Mouse (Mus musculus): Measurements from ENCODE around the gene Klf16.

Gene Klf16

DNA sequence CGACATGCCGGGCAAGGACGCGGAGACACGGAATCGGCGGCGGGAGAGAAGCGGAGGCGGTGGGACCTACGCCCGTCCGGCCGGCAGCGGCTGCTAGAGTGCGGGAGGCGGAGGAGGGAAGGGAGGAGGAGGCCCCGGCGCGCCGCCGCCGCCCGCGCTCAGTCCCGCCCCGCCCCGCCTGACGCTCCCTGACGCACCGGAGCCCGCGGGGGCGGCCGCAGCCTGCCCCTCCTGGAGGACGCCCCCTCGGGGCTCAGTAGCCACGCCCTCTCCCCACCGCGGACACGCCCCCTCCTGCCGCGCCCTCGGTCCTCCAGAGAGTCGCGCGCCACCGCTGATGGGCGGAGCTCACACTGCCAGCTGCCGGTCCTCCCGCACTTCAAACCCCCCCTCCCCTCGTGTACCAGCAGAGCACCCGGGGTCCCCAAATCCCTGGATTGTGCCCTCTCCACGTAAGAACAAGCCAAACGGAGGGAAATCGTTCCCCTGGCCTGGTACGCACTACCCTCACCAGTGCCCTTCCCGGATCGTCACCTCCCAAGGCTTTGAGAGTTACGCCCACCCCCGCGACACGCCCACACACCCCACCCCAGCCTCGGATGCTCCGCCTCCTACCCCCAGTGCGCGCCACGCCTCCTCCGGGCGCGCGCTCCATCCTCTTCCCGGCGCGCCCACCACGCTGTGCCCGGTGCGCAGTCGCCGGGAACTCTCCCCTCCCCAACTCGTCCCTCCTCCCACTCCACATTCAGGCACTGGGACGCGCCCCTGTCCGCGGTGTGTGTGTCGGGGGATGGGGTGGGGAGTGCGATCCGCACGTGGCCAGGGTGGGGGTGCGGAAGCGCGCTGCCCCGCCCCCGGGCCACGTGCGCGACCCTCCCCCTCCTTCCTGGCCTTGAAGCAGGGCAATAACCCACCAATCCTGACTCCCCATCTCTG is at the start of gene Klf16:
Gene Klf16 (minus strand): TSS at position 127 of the 936 bp plus-strand sequence.
- peak; percentile 93 for DNase-seq (ENCODE audit: low read depth, low spot score)

DNA sequence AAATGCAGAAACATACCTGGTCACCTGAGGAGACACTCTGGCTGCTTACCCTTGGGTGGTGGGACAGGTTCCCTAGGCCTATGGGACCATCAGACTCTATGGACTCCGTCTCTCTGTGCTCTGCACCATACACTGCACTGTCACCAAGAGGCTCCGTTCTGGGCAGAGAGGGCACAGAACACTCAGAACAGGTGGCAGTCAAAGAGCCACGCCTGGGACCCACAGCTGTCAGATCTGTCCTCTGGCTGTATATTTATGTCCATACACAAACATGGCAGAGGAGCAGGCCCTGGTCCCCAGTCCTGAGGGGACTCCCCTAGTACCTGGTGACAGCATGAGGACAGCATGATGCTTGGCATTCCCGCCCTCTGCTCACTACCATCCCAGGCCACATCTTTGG is 48.6 kb upstream of the Klf16 start:
- DNase-seq (ENCODE audit: low read depth, low spot score) = no peak

DNA sequence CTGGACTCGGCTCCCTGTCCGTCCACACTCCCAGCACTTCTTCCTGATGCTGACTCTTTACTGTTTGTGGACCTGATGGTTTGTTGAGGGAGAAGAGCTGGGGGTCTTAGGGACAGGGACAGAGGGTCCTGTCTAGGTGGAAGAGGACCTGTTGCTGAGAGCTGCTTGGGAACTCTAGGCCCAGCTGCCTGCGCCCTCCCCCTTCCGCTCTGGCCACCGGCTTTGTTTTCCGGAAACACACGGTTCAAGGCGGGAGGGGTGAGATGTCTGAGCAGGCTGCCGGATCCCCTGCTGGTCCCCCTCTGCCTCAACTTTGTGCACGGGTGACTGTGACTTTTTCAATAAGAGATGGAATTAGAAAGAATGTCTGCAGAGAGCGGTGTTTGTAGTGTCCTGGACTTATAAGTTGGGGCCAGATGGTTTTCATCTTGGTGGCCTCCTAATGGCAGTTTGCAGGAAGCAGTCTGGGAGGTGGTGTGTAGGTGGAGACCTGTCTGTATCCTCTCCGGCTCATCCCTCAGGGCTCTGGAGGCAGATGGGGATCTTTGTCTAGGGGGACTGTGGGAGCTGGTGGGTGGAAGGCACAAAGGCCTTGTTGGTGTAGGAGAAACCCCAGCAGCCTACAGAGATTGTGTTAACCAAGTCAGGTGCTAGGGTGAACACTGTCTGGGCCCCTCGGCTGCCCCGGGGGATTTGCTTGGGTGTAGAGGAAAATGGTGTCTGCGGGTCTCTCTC is 46.5 kb upstream of the Klf16 start:
- peak; percentile 47 for DNase-seq (ENCODE audit: low read depth, low spot score)

DNA sequence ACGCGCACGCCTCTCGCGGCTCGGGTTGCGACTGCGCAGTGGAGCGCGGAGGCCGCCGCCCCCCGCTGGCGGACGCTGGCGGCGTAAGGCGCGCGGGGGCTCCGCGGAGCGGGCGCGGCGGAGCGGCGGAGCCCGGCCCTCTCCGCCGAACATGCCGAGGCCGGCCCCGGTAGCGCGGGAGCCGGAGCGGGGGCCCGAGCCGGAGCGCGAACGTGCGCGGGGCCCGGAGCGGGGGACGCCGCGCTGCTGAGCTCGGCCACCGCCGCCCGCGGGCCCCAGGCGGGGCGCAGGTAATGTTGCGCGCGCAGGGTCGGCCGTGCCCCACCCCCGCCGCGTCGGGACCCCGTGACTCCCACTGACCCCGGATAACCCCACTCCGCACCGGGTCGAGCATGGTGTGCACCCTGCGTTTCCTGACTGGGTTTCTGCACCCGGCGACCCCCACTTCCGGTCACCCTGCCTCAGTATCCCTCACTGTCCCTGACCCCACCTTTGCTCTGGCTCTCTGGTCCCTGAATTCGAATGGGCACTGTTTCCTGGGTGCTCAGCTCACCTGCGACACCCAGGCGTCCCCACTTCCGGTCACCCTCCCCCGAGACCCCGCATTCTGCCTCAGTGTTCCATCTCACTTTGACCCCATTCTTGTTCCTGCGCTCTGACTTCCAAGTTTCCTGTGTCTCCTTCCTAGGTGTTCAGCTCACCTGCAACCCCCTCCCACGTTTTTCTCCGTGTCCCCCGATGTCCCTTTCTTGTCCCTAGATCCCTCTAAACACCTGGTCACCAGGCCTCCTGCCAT is 45.7 kb upstream of the Klf16 start, which contains the start of gene Csnk1g2:
Gene Csnk1g2 (plus strand): TSS at position 178 of the 796 bp plus-strand sequence.
- peak; percentile 43 for DNase-seq (ENCODE audit: low read depth, low spot score)

DNA sequence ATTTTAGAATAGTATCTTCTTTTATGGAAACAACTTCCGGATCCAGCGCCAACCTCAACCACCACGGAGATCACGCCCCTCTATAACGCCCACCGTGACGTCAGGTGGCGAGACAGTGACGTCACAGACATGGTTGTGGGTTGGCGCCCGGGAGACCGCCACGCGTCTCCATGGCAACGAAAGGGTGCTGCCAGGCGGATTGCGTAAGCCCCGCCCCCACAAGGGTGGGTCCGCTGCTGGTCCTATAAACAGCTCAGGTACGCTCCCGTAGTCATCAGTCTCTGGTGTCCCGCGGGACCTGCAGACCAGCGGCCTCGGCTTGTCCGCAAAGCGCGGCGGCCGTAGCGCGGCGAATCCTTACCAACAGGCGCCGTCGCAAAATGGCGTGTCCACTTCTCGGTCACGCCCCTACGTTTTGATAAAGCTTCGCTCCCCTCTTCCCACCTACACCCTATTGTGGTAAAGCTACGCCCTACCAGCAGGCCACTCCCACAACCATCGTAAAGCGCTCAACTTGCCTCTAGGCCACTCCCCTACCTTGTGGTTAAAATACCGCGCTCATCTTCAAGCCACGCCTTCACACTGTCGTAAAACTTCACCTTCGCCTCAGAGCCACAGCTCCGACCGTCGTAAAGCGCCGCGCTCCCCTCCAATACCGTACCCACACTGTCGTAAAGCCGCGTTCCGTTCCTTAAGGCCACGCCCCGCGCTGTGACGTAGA is 45.0 kb upstream of the Klf16 start:
- DNase-seq (ENCODE audit: low read depth, low spot score) = peak; percentile 100

DNA sequence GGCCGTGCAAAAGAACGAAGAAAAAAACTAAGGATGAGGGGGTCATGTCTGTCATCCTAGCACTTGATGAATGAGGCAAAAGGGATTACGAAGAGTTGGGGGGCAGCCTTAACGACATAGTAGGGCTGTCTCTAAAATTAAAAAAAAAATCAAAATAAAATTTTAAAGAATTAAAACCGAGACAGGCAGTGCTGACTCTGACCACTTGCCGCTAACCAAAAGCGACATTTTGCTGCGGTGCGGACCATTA is 44.5 kb upstream of the Klf16 start:
- DNase-seq (ENCODE audit: low read depth, low spot score) = no peak

DNA sequence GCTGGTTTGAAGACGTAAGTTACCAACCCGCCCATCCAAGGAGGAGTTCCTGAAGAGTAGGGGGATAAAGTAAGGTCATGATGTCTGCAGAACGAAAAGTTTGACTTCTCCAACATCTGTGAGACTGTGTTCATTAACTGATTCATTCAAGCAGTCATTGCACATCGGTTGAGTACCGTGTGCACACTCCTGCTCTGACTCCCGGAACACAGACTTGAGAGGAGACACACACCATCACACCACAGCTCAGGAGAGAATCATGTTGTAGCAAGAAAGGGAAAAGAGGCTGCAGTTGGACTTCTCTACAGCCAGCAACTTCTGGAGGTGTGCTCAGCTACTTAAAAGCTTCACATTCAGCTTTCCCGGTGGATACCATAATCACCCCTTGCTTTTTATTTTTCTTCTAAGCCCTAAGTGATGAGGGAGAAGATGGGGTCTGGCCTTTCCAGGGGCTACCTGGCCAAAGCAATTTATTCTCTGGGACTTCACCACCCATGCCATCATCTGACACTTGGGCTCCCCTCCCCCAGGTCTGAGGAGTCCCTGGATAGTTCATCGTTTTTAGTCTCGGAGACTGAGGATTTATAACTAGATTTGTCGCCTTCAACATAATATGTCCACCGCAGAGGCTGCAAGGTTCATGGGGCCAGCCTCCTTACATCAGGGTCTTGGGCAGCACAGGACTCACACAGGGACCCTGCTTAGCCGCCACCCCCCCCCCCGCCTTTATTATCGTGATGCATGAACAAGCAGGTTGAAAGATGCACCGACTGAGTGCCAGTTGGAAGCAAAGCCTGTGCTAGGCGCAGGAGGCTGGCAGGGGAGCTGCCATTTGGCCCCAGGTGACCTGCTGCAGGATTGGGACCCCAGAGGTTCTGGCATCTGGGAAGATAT is 43.9 kb upstream of the Klf16 start:
- no peak for DNase-seq (ENCODE audit: low read depth, low spot score)

DNA sequence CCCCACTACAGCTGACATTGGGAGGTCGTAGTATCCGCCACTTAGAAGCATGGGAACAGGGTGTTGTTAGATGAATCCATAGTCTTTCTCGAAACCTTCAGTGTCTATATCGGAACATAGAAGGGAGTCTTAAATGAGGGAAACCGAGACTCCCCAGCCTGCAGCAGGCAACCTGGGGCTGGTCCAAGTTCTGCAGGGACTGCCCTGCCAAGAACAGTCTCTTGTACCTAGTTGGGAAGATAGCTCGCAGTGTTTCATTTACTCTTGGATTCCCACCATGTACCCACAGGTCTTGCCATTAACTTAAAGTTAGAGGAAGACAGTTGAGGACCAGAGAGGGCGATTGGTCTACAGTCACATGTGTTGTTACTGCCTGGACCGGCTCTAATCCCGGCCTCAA is 43.2 kb upstream of the Klf16 start:
- DNase-seq (ENCODE audit: low read depth, low spot score) = no peak

DNA sequence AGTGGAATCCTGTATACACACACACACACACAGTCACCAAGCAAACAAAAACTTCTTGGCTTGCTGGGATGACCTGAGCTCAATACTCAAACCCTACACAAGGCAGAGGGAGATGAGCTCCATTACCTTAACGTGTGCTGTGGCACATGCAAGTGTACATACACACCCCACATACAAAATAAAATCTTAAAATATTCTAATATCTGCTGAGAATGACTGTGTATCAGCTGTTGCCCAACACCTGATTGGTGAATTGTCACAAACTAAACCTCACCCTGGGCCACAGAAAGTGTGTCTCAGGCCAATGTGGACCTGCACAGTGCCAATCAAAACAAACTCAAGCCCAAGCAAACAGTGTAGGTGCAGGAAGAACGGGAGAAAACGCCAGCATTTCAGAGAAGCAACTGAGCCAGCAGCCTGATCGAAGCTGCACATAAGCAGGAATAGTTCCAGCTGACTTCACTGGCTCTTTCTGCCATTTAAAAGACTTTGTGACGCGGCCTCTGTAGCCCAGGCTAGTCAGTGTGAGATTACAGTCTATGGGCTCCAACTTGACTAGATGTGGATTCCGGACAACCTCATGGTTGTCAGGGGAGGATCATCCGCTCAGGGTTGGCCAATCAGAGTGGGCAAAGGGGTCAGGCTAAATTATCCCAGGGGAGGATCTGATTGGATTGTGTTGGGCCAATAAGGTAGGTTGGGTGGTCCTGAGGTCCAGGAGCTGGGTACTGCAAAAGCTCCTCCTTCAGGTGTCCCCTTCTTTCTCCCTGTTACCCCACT is 42.5 kb upstream of the Klf16 start:
- no peak for DNase-seq (ENCODE audit: low read depth, low spot score)

DNA sequence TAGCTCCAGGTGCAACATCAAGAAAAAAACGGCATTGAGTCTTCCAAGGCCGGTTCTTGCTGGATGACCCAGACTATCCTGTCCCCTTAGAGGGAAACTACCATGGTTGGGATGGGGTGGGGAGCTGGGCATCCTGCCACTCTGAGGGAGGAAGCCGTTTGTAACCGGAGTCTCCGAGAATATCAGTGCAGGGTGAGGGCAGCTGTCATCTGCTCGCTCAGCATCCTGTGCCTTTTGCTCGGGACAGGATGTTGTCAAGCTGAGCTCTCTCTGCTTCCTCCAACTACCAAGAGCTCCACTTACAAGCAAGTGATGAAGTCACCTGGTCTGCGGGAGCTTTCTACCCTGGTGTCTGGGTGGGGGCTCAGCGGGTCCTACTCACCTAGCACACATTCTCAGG is 41.1 kb upstream of the Klf16 start:
- peak; percentile 52 for DNase-seq (ENCODE audit: low read depth, low spot score)

DNA sequence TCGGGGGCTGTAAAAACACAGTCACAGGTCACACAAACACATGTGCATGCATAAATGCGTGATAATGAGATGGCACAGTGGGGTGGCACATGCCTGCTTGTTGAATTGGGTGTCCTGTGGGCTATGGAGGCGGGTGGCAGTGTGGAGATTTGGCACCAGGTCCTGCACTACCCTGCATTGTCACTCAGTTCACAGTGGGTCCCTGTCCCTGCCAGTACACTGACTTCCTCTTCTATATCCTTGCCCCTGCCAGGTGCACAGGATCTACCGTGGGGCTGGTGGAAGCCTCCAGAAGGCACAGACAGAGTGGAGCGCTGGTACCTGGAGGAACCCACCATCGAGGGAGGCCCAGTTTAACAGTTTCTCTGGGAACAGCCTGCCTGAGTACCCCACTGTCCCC is 37.2 kb upstream of the Klf16 start:
- DNase-seq (ENCODE audit: low read depth, low spot score) = no peak

DNA sequence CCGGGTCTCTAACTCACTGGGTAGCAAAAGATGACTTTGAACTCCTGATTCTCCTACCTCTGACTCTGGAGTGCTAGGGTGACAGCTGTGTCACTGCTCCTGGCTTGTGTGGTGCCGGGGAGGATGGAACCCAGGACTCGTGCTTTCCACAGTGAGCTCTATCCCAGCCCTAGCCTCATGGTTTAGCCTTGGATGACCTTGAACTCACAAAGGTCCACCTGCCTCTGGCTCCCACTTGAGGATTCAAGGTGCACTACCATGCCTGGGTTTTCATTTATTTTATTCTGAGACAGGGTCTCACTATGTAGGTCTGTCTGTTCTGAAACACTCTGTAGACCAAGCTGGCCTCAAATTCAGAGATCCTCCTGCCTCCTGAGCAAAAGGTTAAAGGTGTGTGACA is 36.7 kb upstream of the Klf16 start:
- DNase-seq (ENCODE audit: low read depth, low spot score) = no peak

DNA sequence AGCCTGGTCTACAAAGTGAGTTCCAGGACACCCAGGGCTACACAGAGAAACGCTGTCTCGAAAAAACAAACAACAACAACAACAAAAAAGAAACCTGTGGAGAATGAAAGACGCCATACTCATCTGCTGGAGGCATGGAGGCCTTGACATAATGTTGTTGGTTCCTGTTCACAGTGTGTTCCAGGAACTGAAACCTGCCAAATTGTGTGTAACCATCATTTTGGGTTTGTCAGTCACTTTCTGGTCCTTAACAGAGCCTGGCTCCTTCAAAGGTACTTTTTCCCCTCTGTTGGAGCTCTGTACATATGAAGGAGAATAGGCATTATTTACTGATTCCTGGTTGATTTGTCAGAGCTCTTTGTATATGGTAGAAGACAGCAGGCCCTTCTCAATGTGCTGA is 34.8 kb upstream of the Klf16 start:
- DNase-seq (ENCODE audit: low read depth, low spot score) = no peak

DNA sequence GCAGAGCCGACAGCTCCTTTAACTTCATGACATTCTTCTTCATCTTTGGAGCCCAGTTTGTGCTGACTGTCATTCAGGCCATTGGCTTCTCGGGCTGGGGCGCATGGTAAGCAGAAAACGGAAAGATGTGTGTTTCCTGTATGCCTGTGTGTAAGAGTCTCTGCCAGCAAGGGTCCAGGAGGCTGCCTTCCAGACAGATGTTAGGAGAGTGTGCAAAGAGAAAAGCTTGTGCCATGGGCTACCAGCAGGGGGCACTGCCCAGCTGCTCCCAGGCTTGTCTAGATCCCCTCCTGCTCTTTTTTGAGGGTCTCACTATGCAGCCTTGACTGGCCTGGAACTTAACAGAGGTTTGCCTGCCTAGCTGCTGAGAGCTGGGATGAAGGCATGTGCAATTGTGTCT is 33.9 kb upstream of the Klf16 start:
- DNase-seq (ENCODE audit: low read depth, low spot score) = no peak

DNA sequence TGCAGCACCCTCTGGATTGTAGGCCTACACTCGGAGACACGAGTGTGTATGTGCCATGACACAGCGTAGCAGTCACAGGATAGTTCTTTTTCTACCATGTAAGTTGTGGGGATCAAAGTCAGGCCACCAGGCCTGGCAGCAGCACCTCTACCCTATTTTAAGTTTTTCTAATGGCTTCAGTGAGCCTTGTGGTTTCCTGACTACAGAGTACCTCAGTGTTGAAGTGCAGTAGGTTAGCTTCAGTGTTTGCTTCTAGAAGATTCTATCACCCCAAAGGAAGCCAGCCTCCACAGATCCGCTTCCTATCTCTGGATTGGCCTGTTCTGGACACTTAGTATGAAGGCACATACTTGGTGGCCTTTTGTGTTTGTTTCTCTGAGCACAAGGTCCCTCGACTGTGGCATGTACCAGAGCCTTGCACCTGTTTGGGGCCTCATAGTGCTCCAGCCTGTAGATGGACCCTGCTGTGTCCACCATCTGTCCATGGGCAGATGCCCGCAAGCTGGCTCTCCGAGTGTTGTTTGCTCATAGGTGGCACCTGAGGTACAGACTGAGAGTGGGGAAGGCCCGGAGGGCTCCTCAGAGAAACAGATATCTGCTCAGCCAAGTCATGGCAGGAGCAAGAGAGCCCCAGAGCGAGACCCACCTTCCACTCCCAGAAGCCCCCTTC is 33.1 kb upstream of the Klf16 start:
- DNase-seq (ENCODE audit: low read depth, low spot score) = no peak

DNA sequence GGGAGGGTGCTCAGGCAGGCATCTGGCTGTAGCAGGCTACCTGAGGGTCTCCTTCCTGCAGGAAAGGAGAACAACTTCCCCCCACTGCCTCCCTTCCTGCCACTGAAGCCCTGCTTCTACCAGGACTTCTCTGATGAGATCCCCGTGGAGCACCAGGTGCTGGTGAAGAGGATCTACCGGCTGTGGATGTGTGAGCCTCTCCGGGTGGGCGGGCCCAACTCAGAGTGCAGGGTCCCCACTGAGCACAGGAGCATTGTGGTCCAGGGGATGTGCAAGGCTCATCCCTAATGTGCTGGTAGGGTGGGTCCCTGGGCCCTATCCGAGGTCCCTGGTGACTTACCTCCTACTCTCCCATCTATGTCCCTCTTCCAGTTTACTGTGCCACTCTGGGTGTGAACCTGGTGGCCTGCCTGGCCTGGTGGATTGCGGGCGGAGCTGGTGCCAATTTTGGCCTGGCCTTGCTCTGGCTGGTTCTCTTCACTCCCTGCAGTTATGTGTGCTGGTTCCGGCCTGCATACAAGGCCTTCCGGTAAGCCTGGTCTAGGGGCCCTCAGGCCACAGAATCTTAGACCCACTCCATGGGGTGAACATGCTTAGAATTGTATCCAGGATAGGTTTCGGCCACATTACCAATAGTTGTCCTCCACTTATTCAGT is 32.3 kb upstream of the Klf16 start:
- no peak for DNase-seq (ENCODE audit: low read depth, low spot score)

DNA sequence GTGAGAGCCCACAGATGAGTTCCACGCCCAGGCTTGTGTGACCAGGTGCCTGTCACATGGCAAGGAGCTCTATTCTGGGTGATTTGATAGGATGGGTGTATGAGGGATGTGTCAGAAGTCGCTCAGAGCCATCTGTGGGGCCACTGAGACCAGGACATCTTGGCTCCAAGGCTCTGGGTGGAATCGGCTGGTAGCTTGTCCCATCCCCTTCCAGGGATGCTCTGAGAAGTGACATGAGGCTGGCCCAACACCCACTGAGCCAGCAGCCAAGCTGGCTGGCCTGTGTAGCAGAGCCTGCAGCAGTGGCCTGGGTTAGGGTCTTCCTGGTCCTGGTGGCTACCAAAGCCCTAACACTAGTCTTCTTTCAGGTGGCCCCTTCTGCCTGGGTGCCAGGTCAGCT is 31.3 kb upstream of the Klf16 start:
- DNase-seq (ENCODE audit: low read depth, low spot score) = no peak

DNA sequence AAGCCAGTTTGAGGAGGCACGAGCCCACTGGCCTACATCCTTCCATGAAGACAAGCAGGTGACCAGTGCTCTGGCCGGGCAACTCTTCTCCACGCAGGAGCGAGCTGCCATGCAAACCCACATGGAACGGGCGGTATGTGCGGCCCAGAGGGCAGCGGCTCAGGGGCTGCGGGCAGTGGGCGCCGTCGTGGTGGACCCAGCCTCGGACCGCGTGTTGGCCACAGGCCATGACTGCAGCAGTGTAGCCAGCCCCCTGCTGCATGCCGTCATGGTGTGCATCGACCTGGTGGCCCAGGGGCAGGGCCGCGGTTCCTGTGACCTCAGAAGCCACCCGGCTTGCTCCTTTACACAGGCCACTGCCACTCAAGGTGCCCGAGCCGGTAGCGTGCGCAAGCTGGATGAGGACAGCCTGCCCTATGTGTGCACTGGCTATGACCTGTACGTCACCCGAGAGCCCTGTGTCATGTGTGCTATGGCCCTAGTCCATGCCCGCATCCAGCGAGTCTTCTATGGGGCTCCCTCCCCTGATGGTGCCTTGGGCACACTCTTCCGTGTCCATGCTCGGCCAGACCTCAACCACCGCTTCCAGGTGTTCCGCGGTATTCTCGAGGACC is 29.7 kb upstream of the Klf16 start:
- no peak for DNase-seq (ENCODE audit: low read depth, low spot score)

All from skeletal muscle tissue, adult 2 months (tissue).